Mouse (Mus musculus) forebrain, postnatal 0 days (tissue): ENCODE results near the gene Zfp524. TPM values are rescaled to one million over a fixed set of nuclear protein-coding genes. Genes with fewer than 3 reads are reported as not detected.
A peak's percentile ranks its signal among the peaks of the same experiment; 100 is the strongest.

Experiments used
- ATAC-seq: fragments of 200-750 bp; cut with Nextera tagmentation; 2 replicates; pipeline ENCODE4 v1.8.0; 2017; ENCODE audit warnings: mild to moderate bottlenecking, moderate library complexity
- DNase-seq: peaks from one replicate; pipeline ENCODE4 v3.0.0-alpha.2; 2015
- H3K27ac ChIP-seq: fragments of 300-500 bp; sonication (generic); 2 replicates; pipeline ENCODE4 v1.5.1; 2014; ENCODE audit warnings: low read depth, mild to moderate bottlenecking, antibody characterized with exemption, low read length, moderate library complexity, mixed read lengths
- H3K27me3 ChIP-seq: fragments of 300-500 bp; sonication (generic); 2 replicates; pipeline ENCODE4 v1.6.1; 2014; ENCODE audit warnings: mild to moderate bottlenecking, low read length, mixed read lengths; ENCODE audit not compliant: insufficient read depth
- H3K36me3 ChIP-seq: fragments of 300-500 bp; sonication (generic); 2 replicates; pipeline ENCODE4 v1.6.1; 2014; ENCODE audit warnings: mild to moderate bottlenecking, moderate library complexity; ENCODE audit not compliant: insufficient read depth
- H3K4me1 ChIP-seq: fragments of 300-500 bp; sonication (generic); 2 replicates; pipeline ENCODE4 v1.6.1; 2014; ENCODE audit warnings: antibody characterized with exemption; ENCODE audit not compliant: insufficient read depth
- H3K4me2 ChIP-seq: fragments of 300-500 bp; sonication (generic); 2 replicates; pipeline ENCODE4 v1.6.1; 2014; ENCODE audit warnings: low read depth, mild to moderate bottlenecking, moderate library complexity
- H3K4me3 ChIP-seq: fragments of 300-500 bp; sonication (generic); 2 replicates; pipeline ENCODE4 v1.5.1; 2014; ENCODE audit warnings: low read depth, low read length, mixed read lengths
- H3K9ac ChIP-seq: fragments of 300-500 bp; sonication (generic); 2 replicates; pipeline ENCODE4 v1.6.1; 2014; ENCODE audit warnings: mild to moderate bottlenecking
- H3K9me3 ChIP-seq: fragments of 300-500 bp; sonication (generic); 2 replicates; pipeline ENCODE4 v1.6.1; 2016; ENCODE audit warnings: low read length
- CTCF ChIP-seq: sonication (generic); IDR thresholded peaks from 2 replicates; pipeline ENCODE4 v1.5.1; 2016; ENCODE audit warnings: antibody characterized with exemption, control low read depth, low read depth
- WGBS: fragments of 180-500 bp; shearing (Covaris S2); extraction: QIAGEN DNeasy Blood & Tissue Kit; methylation state at CpG from one replicate; pipeline ENCODE4 v1.1.7; 2014; 5-methylcytosine and 5-hydroxymethylcytosine counted together
- polyA plus RNA-seq: library from polyadenylated mRNA; unstranded; fragments of >200 nt; fragmentation: Nextera tagmentation; extraction: Ambion mirVana; gene quantifications from 2 replicates; pipeline ENCODE4 v1.2.1, GENCODE M21; 2015
- total RNA-seq: library from RNA; depleted of rRNA; stranded (reverse); fragments of >200 nt; gene quantifications from 2 replicates; pipeline ENCODE4 v1.2.3, GENCODE M21; 2014; rRNA removed

Zfp524 gene
- total RNA-seq (4.6 and 6.4 TPM in 2 replicates), polyA plus RNA-seq (5.0 and 5.3 TPM in 2 replicates)

GRCm38 (mm10) chr7:5014251-5015117, at the start of gene Zfp524, which contains the start of gene Fiz1:
TSS of gene Zfp524 (plus strand) at chr7:5014415.
TSS of gene Fiz1 (minus strand) at chr7:5014697.
- peaks cover 30% of the 10 kb centered on the region for H3K36me3 ChIP-seq
- ATAC-seq (peak; percentile 83), DNase-seq (peak; percentile 99)
- H3K27ac ChIP-seq = peak within 1 kb of the TSS; percentile 99
- H3K4me2 ChIP-seq = peak within 1 kb of the TSS; percentile 71
- TF ChIP-seq CTCF = no peak
- peak within 1 kb of the TSS; percentile 77 for H3K4me3 ChIP-seq
- no peaks in the 10 kb centered on the region for H3K27me3 ChIP-seq
- H3K9me3 ChIP-seq = no peaks in the 10 kb centered on the region
- H3K9ac ChIP-seq = peak within 1 kb of the TSS; percentile 79
- H3K4me1 ChIP-seq = peaks cover 5% of the 10 kb centered on the region; the same call in 1 of the 2 replicates
- 2% methylated on average over 42 of the region's 42 CpGs for WGBS

GRCm38 (mm10) chr7:4964988-4965387, 49.2 kb upstream of the Zfp524 start:
- TF ChIP-seq CTCF = no peak
- 87% methylated on average over 5 of the region's 5 CpGs for WGBS
- H3K9ac ChIP-seq = no peak overlapping the region
- H3K27me3 ChIP-seq = no peaks in the 10 kb centered on the region
- H3K4me1 ChIP-seq = no peaks in the 10 kb centered on the region
- ATAC-seq = no peak
- no peak overlapping the region for H3K4me3 ChIP-seq
- H3K36me3 ChIP-seq = no peaks in the 10 kb centered on the region
- no peak overlapping the region for H3K4me2 ChIP-seq
- H3K9me3 ChIP-seq = no peaks in the 10 kb centered on the region
- no peak overlapping the region for H3K27ac ChIP-seq
- no peak for DNase-seq

GRCm38 (mm10) chr7:4971068-4971467, 43.1 kb upstream of the Zfp524 start, which contains the start of gene Sbk3:
TSS of gene Sbk3 (minus strand) at chr7:4971168.
- Histone ChIP-seq H3K27me3 (no peaks in the 10 kb centered on the region), H3K4me2 (no peak within 1 kb of the TSS), H3K36me3 (no peaks in the 10 kb centered on the region), H3K27ac (no peak within 1 kb of the TSS), H3K4me3 (no peak within 1 kb of the TSS), H3K9ac (no peak within 1 kb of the TSS), H3K4me1 (no peaks in the 10 kb centered on the region), H3K9me3 (no peaks in the 10 kb centered on the region)
- WGBS = 34% methylated on average over 6 of the region's 6 CpGs
- ATAC-seq = no peak
- DNase-seq = no peak
- TF ChIP-seq CTCF = no peak

DNA sequence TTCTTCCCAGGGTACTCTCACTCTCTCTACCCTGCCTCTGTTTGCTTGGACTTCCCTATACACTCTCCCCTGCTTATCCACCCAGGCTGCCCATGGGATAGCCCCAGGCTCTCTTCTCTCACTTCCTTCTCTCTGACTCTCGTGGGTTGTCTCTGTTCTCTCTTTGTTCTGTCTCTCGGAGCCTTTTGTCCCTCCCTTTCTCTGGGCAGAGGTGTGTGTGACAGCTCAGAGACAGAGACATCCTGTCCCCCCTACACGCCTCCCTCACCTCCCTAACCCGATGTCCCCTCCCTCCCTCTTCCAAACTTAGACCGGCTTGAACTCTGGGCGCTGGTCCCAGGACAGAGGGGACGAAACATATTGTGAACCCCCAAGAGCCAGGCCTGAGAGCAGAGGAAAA, 42.5 kb upstream of the Zfp524 start:
- Histone ChIP-seq H3K36me3 (no peaks in the 10 kb centered on the region), H3K9me3 (no peaks in the 10 kb centered on the region), H3K27me3 (no peaks in the 10 kb centered on the region), H3K9ac (no peak overlapping the region), H3K27ac (no peak overlapping the region), H3K4me3 (no peak overlapping the region), H3K4me1 (no peaks in the 10 kb centered on the region), H3K4me2 (no peak overlapping the region)
- no peak for DNase-seq
- WGBS = 25% methylated on average over 7 of the region's 7 CpGs
- no peak for ATAC-seq
- TF ChIP-seq CTCF = no peak

GRCm38 (mm10) chr7:4972321-4973047, 41.7 kb upstream of the Zfp524 start:
- no peaks in the 10 kb centered on the region for H3K4me1 ChIP-seq
- H3K36me3 ChIP-seq = no peaks in the 10 kb centered on the region
- WGBS = 75% methylated on average over 18 of the region's 18 CpGs
- DNase-seq (no peak), ATAC-seq (no peak)
- H3K9ac ChIP-seq = no peak overlapping the region
- no peak overlapping the region for H3K27ac ChIP-seq
- TF ChIP-seq CTCF = no peak
- H3K27me3 ChIP-seq = no peaks in the 10 kb centered on the region
- no peak overlapping the region for H3K4me3 ChIP-seq
- no peaks in the 10 kb centered on the region for H3K9me3 ChIP-seq
- H3K4me2 ChIP-seq = no peak overlapping the region

GRCm38 (mm10) chr7:4975455-4975854, 38.8 kb upstream of the Zfp524 start:
- Histone ChIP-seq H3K9me3 (no peaks in the 10 kb centered on the region), H3K27me3 (no peaks in the 10 kb centered on the region), H3K36me3 (no peaks in the 10 kb centered on the region), H3K4me2 (no peak overlapping the region), H3K9ac (no peak overlapping the region), H3K4me1 (no peaks in the 10 kb centered on the region), H3K27ac (no peak overlapping the region), H3K4me3 (no peak overlapping the region)
- no peak for TF ChIP-seq CTCF
- DNase-seq (no peak), ATAC-seq (no peak)
- WGBS = 76% methylated on average over 4 of the region's 4 CpGs

- no peak overlapping the region for H3K27ac ChIP-seq
- no peaks in the 10 kb centered on the region for H3K4me1 ChIP-seq
- H3K9me3 ChIP-seq = no peaks in the 10 kb centered on the region
- ATAC-seq = no peak
- no peaks in the 10 kb centered on the region for H3K27me3 ChIP-seq
- H3K4me3 ChIP-seq = no peak overlapping the region
- WGBS = 91% methylated on average over 7 of the region's 7 CpGs
- no peak overlapping the region for H3K9ac ChIP-seq
- no peak for DNase-seq
- no peak overlapping the region for H3K4me2 ChIP-seq
- H3K36me3 ChIP-seq = no peaks in the 10 kb centered on the region
- TF ChIP-seq CTCF = peak; percentile 27; the same call in 1 of the 2 replicates
Measured at GRCm38 (mm10) chr7:4976832-4977231, 37.4 kb upstream of the Zfp524 start.
